Mouse (Mus musculus): Measurements from ENCODE around the gene Ccr6. TPM values are rescaled to one million over a fixed set of nuclear protein-coding genes. Genes with fewer than 3 reads are reported as not detected.

The Ccr6 gene
- polyA plus RNA-seq, 1 experiment from 2014 or later: 0.46 TPM

GRCm38 (mm10) chr17:8302772-8303438, 67.1 kb downstream of the Ccr6 start:
- Histone ChIP-seq H3K9ac (ENCODE audit: low read depth, low read length) (no peak overlapping the region), H3K36me3 (ENCODE audit: control insufficient read depth, insufficient read depth) (peaks cover 6% of the 10 kb centered on the region; the same call in 1 of the 2 replicates), H3K4me2 (replicated peaks; ENCODE audit: low read depth) (no peak overlapping the region), H3K4me1 (replicated peaks; ENCODE audit: control insufficient read depth, insufficient read depth, low read length) (no peaks in the 10 kb centered on the region), H3K4me3 (ENCODE audit: low read depth, low read length) (no peak overlapping the region), H3K27ac (ENCODE audit: low read depth, low read length) (no peak overlapping the region), H3K27me3 (replicated peaks; ENCODE audit: control insufficient read depth, insufficient read depth, low read length) (no peaks in the 10 kb centered on the region), H3K9me3 (ENCODE audit: control insufficient read depth) (no peaks in the 10 kb centered on the region)
- WGBS: 65% methylated on average over 7 of the region's 7 CpGs
- no peak for TF ChIP-seq CTCF (IDR thresholded peaks at IDR 0.05; ENCODE audit: low read depth)
- ATAC-seq: no peak

GRCm38 (mm10) chr17:8303671-8304070, 67.8 kb downstream of the Ccr6 start:
- no peaks in the 10 kb centered on the region for H3K27me3 ChIP-seq (replicated peaks; ENCODE audit: control insufficient read depth, insufficient read depth, low read length)
- WGBS: 46% methylated on average over 5 of the region's 5 CpGs
- no peaks in the 10 kb centered on the region for H3K36me3 ChIP-seq (ENCODE audit: control insufficient read depth, insufficient read depth)
- no peak overlapping the region for H3K27ac ChIP-seq (ENCODE audit: low read depth, low read length)
- no peak for ATAC-seq
- H3K4me2 ChIP-seq (replicated peaks; ENCODE audit: low read depth): no peak overlapping the region
- TF ChIP-seq CTCF (IDR thresholded peaks at IDR 0.05; ENCODE audit: low read depth): no peak
- no peaks in the 10 kb centered on the region for H3K9me3 ChIP-seq (ENCODE audit: control insufficient read depth)
- no peaks in the 10 kb centered on the region for H3K4me1 ChIP-seq (replicated peaks; ENCODE audit: control insufficient read depth, insufficient read depth, low read length)
- H3K4me3 ChIP-seq (ENCODE audit: low read depth, low read length): no peak overlapping the region
- no peak overlapping the region for H3K9ac ChIP-seq (ENCODE audit: low read depth, low read length)

GRCm38 (mm10) chr17:8305801-8306200, 70.0 kb downstream of the Ccr6 start:
- Histone ChIP-seq H3K9me3 (ENCODE audit: control insufficient read depth) (no peaks in the 10 kb centered on the region), H3K4me1 (replicated peaks; ENCODE audit: control insufficient read depth, insufficient read depth, low read length) (no peaks in the 10 kb centered on the region)
- WGBS: 30% methylated on average over 3 of the region's 3 CpGs

More at GRCm38 (mm10) chr17:8305801-8306200, 70.0 kb downstream of the Ccr6 start:
- Histone ChIP-seq H3K36me3 (ENCODE audit: control insufficient read depth, insufficient read depth) (no peaks in the 10 kb centered on the region), H3K4me2 (replicated peaks; ENCODE audit: low read depth) (no peak overlapping the region), H3K27ac (ENCODE audit: low read depth, low read length) (no peak overlapping the region), H3K9ac (ENCODE audit: low read depth, low read length) (no peak overlapping the region), H3K27me3 (replicated peaks; ENCODE audit: control insufficient read depth, insufficient read depth, low read length) (no peaks in the 10 kb centered on the region), H3K4me3 (ENCODE audit: low read depth, low read length) (no peak overlapping the region)
- no peak for ATAC-seq
- TF ChIP-seq CTCF (IDR thresholded peaks at IDR 0.05; ENCODE audit: low read depth): peak; percentile 58

Other genes with a start within 250 kb of the Ccr6 start
- gene Gm49673, start 88.3 kb upstream of the Ccr6 start, polyA plus RNA-seq (2015; fragmentation: Nextera tagmentation; extraction: Ambion mirVana): 0.08 TPM in 1 of 2 replicates, not detected in the other
- 49.5 and 53.3 TPM in 2 replicates for gene Rnaset2a, start 87.9 kb upstream of the Ccr6 start, polyA plus RNA-seq (2015; fragmentation: Nextera tagmentation; extraction: Ambion mirVana)
- gene Fgfr1op, start 70.5 kb upstream of the Ccr6 start, polyA plus RNA-seq (2015; fragmentation: Nextera tagmentation; extraction: Ambion mirVana): 12.4 and 13.4 TPM in 2 replicates
- gene Mpc1, start 46.9 kb downstream of the Ccr6 start, polyA plus RNA-seq (2015; fragmentation: Nextera tagmentation; extraction: Ambion mirVana): 294 and 297 TPM in 2 replicates
- gene Sft2d1, start 75.1 kb downstream of the Ccr6 start, polyA plus RNA-seq (2015; fragmentation: Nextera tagmentation; extraction: Ambion mirVana): 126 and 135 TPM in 2 replicates
- 0.35 and 0.39 TPM in 2 replicates for gene Prr18, start 101.4 kb downstream of the Ccr6 start, polyA plus RNA-seq (2015; fragmentation: Nextera tagmentation; extraction: Ambion mirVana)
- 0.10 TPM in 1 of 2 replicates, not detected in the other for gene T2, start 119.9 kb downstream of the Ccr6 start, polyA plus RNA-seq (2015; fragmentation: Nextera tagmentation; extraction: Ambion mirVana)
- gene T, start 198.4 kb downstream of the Ccr6 start, polyA plus RNA-seq (2015; fragmentation: Nextera tagmentation; extraction: Ambion mirVana): 0.12 TPM in 1 of 2 replicates, not detected in the other